Mouse (Mus musculus): ENCODE results near the gene Arhgef3. TPM values are rescaled to one million over a fixed set of nuclear protein-coding genes. Genes with fewer than 3 reads are reported as not detected.

The Arhgef3 gene
- total RNA-seq, 2 experiments from 2014 or later = 25.3 to 45.5 TPM

- DNase-seq (ENCODE audit: low spot score in 2 of 2) = no peak
Observed at GRCm38 (mm10) chr14:27340682-27341415, 226.2 kb downstream of the Arhgef3 start.

GRCm38 (mm10) chr14:27341486-27341885 is 226.8 kb downstream of the Arhgef3 start:
- no peak for DNase-seq (ENCODE audit: low spot score in 2 of 2)

GRCm38 (mm10) chr14:27342451-27342850 is 227.8 kb downstream of the Arhgef3 start:
- no peak for DNase-seq (ENCODE audit: low spot score in 2 of 2)

GRCm38 (mm10) chr14:27344250-27344990 is 229.7 kb downstream of the Arhgef3 start:
- DNase-seq (ENCODE audit: low spot score in 2 of 2) = no peak

GRCm38 (mm10) chr14:27345051-27345885 is 230.6 kb downstream of the Arhgef3 start:
- no peak for DNase-seq (ENCODE audit: low spot score in 2 of 2)

GRCm38 (mm10) chr14:27347224-27347623 is 232.5 kb downstream of the Arhgef3 start:
- DNase-seq (ENCODE audit: low spot score in 2 of 2) = no peak

- DNase-seq (ENCODE audit: low spot score in 2 of 2) = no peak
Observed at GRCm38 (mm10) chr14:27347666-27348065, 233.0 kb downstream of the Arhgef3 start.

GRCm38 (mm10) chr14:27348088-27348487 is 233.4 kb downstream of the Arhgef3 start:
- no peak for DNase-seq (ENCODE audit: low spot score in 2 of 2)

GRCm38 (mm10) chr14:27348656-27349055 is 234.0 kb downstream of the Arhgef3 start:
- DNase-seq (ENCODE audit: low spot score in 2 of 2) = no peak

GRCm38 (mm10) chr14:27349120-27349519 is 234.4 kb downstream of the Arhgef3 start:
- DNase-seq (ENCODE audit: low spot score in 2 of 2) = no peak

GRCm38 (mm10) chr14:27349828-27350729 is 235.4 kb downstream of the Arhgef3 start:
- no peak for DNase-seq (ENCODE audit: low spot score in 2 of 2)

GRCm38 (mm10) chr14:27351051-27351475 is 236.4 kb downstream of the Arhgef3 start:
- DNase-seq (ENCODE audit: low spot score in 2 of 2) = no peak

GRCm38 (mm10) chr14:27351476-27352079 is 236.9 kb downstream of the Arhgef3 start:
- no peak for DNase-seq (ENCODE audit: low spot score in 2 of 2)

GRCm38 (mm10) chr14:27352470-27352869 is 237.8 kb downstream of the Arhgef3 start:
- no peak for DNase-seq (ENCODE audit: low spot score in 2 of 2)

- no peak for DNase-seq (ENCODE audit: low spot score in 2 of 2)
Observed at GRCm38 (mm10) chr14:27355151-27355550, 240.5 kb downstream of the Arhgef3 start.

- no peak for DNase-seq (ENCODE audit: low spot score in 2 of 2)
Observed at GRCm38 (mm10) chr14:27355937-27356336, 241.2 kb downstream of the Arhgef3 start.

GRCm38 (mm10) chr14:27357139-27357538 is 242.4 kb downstream of the Arhgef3 start:
- no peak for DNase-seq (ENCODE audit: low spot score in 2 of 2)

- DNase-seq (ENCODE audit: low spot score in 2 of 2) = no peak
Observed at GRCm38 (mm10) chr14:27358202-27358601, 243.5 kb downstream of the Arhgef3 start.

GRCm38 (mm10) chr14:27360849-27361248 is 246.2 kb downstream of the Arhgef3 start:
- no peak for DNase-seq (ENCODE audit: low spot score in 2 of 2)

- DNase-seq (ENCODE audit: low spot score in 2 of 2) = no peak
Observed at GRCm38 (mm10) chr14:27361514-27361913, 246.8 kb downstream of the Arhgef3 start.

Data from adrenal gland, adult 18-20 months (tissue).